Mouse (Mus musculus) small intestine, adult 2 months (tissue): ENCODE data around the gene Sae1.

Experiments
- CTCF ChIP-seq: fragments of 200-500 bp; IDR thresholded peaks from 2 replicates; pipeline ENCODE4 v1.5.1; 2012; ENCODE audit warnings: low read depth, mild to moderate bottlenecking, control low read depth, inconsistent platforms, low read length, moderate library complexity, mixed read lengths; ENCODE audit not compliant: insufficient replicate concordance, insufficient read length; ENCODE audit errors: extremely low read depth
- POLR2A ChIP-seq: fragments of 200-500 bp; IDR thresholded peaks from 2 replicates; pipeline ENCODE4 v1.6.1; 2012; ENCODE audit warnings: low read depth, mild to moderate bottlenecking, control low read depth, inconsistent platforms, low read length, moderate library complexity

DNA sequence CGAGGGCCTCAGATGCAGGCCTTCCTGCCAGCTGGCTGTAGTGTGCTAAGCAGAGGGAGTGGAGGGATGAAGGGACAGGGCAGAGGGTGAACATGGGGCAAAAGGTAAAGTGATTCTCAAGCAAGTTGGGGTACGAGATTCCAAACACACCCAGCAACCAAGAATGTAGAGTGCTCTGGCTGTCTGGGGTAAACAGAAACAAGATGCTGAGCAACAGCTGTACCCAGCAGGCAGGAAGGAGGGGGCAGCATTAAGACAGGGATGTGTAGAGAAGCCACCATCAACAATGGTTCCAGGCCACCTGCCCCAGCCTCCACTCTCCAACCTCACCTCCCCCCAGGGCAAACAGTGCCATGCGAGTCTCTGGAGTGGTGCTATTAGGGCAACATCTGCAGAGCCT, 58.5 kb downstream of the Sae1 start:
- TF ChIP-seq CTCF (no peak), POLR2A (no peak)
